Mouse (Mus musculus) C2C12 (cell line): ENCODE results near the gene Misp.

Source experiments
- CEBPB ChIP-seq: IDR thresholded peaks from one replicate; pipeline ENCODE4 v1.6.1; 2011; ENCODE audit warnings: low read depth, mild to moderate bottlenecking, control low read depth, moderate library complexity
- CTCF ChIP-seq: IDR thresholded peaks from one replicate; pipeline ENCODE4 v1.5.1; 2011; ENCODE audit not compliant: control insufficient read depth, insufficient read depth, insufficient read length
- MAX ChIP-seq: IDR thresholded peaks from one replicate; pipeline ENCODE4 v1.6.1; 2011; ENCODE audit warnings: mild to moderate bottlenecking, control low read depth
- USF1 ChIP-seq: IDR thresholded peaks from one replicate; pipeline ENCODE4 v1.6.1; 2011; ENCODE audit warnings: low read depth, mild to moderate bottlenecking, control low read depth, moderate library complexity

GRCm38 (mm10) chr10:79865189-79865601 is 44.4 kb downstream of the Misp start:
- TF ChIP-seq CTCF (no peak), MAX (no peak), USF1 (no peak), CEBPB (no peak)
